Mouse (Mus musculus) limb, embryonic 14.5 days (tissue): ENCODE results near the gene Gm44503. TPM values are rescaled to one million over a fixed set of nuclear protein-coding genes. Genes with fewer than 3 reads are reported as not detected.

Source experiments
- ATAC-seq: fragments of 200-750 bp; cut with Nextera tagmentation; 2 replicates; pipeline ENCODE4 v1.8.0; 2017; ENCODE audit warnings: low read depth, moderate number of reproducible peaks, moderate TSS enrichment; ENCODE audit not compliant: low FRiP score
- DNase-seq: peaks from one replicate; pipeline ENCODE4 v3.0.0-alpha.2; 2015; ENCODE audit warnings: low spot score
- H3K27ac ChIP-seq: fragments of 300-500 bp; sonication (generic); replicated peaks from 2 replicates; pipeline ENCODE4 v1.5.1; 2014; ENCODE audit warnings: low read depth, mild to moderate bottlenecking, low read length, moderate library complexity, mixed read lengths
- H3K27me3 ChIP-seq: fragments of 300-500 bp; sonication (generic); 2 replicates; pipeline ENCODE4 v1.6.1; 2014; ENCODE audit warnings: low read length, mixed read lengths; ENCODE audit not compliant: control insufficient read depth, insufficient read depth
- H3K36me3 ChIP-seq: fragments of 300-500 bp; sonication (generic); 2 replicates; pipeline ENCODE4 v1.6.1; 2014; ENCODE audit warnings: mild to moderate bottlenecking, low read length, moderate library complexity, mixed read lengths; ENCODE audit not compliant: control insufficient read depth, insufficient read depth
- H3K4me1 ChIP-seq: fragments of 300-500 bp; sonication (generic); 2 replicates; pipeline ENCODE4 v1.6.1; 2014; ENCODE audit warnings: antibody characterized with exemption, low read length, mixed read lengths; ENCODE audit not compliant: control insufficient read depth, insufficient read depth
- H3K4me2 ChIP-seq: fragments of 300-500 bp; sonication (generic); replicated peaks from 2 replicates; pipeline ENCODE4 v1.6.1; 2014; ENCODE audit warnings: low read depth, mild to moderate bottlenecking, low read length, moderate library complexity; ENCODE audit not compliant: severe bottlenecking
- H3K4me3 ChIP-seq: fragments of 300-500 bp; sonication (generic); replicated peaks from 2 replicates; pipeline ENCODE4 v1.5.1; 2014; ENCODE audit warnings: low read length
- H3K9ac ChIP-seq: fragments of 300-500 bp; sonication (generic); 2 replicates; pipeline ENCODE4 v1.6.1; 2014; ENCODE audit warnings: mild to moderate bottlenecking, low read depth, low read length, moderate library complexity; ENCODE audit not compliant: severe bottlenecking
- H3K9me3 ChIP-seq: fragments of 300-500 bp; sonication (generic); 2 replicates; pipeline ENCODE4 v1.6.1; 2016; ENCODE audit warnings: low read length; ENCODE audit not compliant: control insufficient read depth
- POLR2A ChIP-seq: fragments of 200-500 bp; IDR thresholded peaks from 2 replicates; pipeline ENCODE4 v1.8.0; 2012; ENCODE audit warnings: inconsistent platforms, mild to moderate bottlenecking, moderate library complexity, borderline replicate concordance; ENCODE audit not compliant: insufficient read depth, insufficient read length; ENCODE audit errors: extremely low read depth
- WGBS: fragments of 180-500 bp; shearing (Covaris S2); extraction: QIAGEN DNeasy Blood & Tissue Kit; methylation state at CpG from one replicate; pipeline ENCODE4 v1.1.7; 2014; 5-methylcytosine and 5-hydroxymethylcytosine counted together
- polyA plus RNA-seq, 2 experiments: library from polyadenylated mRNA; depleted of rRNA in 1 of 2; stranded (reverse) in 1 of 2; unstranded in 1 of 2; fragments of >200 nt; fragmentation: Nextera tagmentation in 1 of 2; extraction: Ambion mirVana in 1 of 2; gene quantifications; 2 replicates each; pipeline versions ENCODE4 v1.2.1 to v1.2.3; 2012 to 2014

Gm44503 gene
- polyA plus RNA-seq, 2 experiments: not detected

- no peak for TF ChIP-seq POLR2A
- WGBS: 91% methylated on average over 4 of the region's 4 CpGs
- no peaks in the 10 kb centered on the region for H3K4me1 ChIP-seq
These were observed 54.0 kb downstream of the Gm44503 start for GRCm38 (mm10) chr9:73012629-73013028.

GRCm38 (mm10) chr9:73014724-73015123, 56.1 kb downstream of the Gm44503 start:
- Histone ChIP-seq H3K9ac (no peak overlapping the region), H3K4me3 (no peak overlapping the region), H3K36me3 (peaks cover 84% of the 10 kb centered on the region), H3K4me1 (no peaks in the 10 kb centered on the region), H3K4me2 (no peak overlapping the region), H3K27me3 (no peaks in the 10 kb centered on the region), H3K9me3 (no peaks in the 10 kb centered on the region), H3K27ac (no peak overlapping the region)
- DNase-seq (no peak), ATAC-seq (no peak)
- 76% methylated on average over 13 of the region's 13 CpGs for WGBS
- TF ChIP-seq POLR2A: no peak

More at GRCm38 (mm10) chr9:73012629-73013028, 54.0 kb downstream of the Gm44503 start:
- Histone ChIP-seq H3K9me3 (no peaks in the 10 kb centered on the region), H3K27ac (no peak overlapping the region), H3K36me3 (peaks cover 64% of the 10 kb centered on the region), H3K4me3 (no peak overlapping the region), H3K27me3 (no peaks in the 10 kb centered on the region), H3K4me2 (no peak overlapping the region), H3K9ac (no peak overlapping the region)
- ATAC-seq: no peak
- DNase-seq: no peak

GRCm38 (mm10) chr9:73019841-73020240, 61.2 kb downstream of the Gm44503 start:
- no peaks in the 10 kb centered on the region for H3K4me1 ChIP-seq
- DNase-seq: no peak
- peaks cover 71% of the 10 kb centered on the region for H3K36me3 ChIP-seq
- ATAC-seq: no peak
- no peaks in the 10 kb centered on the region for H3K27me3 ChIP-seq
- H3K9ac ChIP-seq: no peak overlapping the region
- no peak overlapping the region for H3K27ac ChIP-seq
- no peaks in the 10 kb centered on the region for H3K9me3 ChIP-seq
- 94% methylated on average over 10 of the region's 10 CpGs for WGBS
- no peak overlapping the region for H3K4me3 ChIP-seq
- H3K4me2 ChIP-seq: no peak overlapping the region
- no peak for TF ChIP-seq POLR2A

- no peaks in the 10 kb centered on the region for H3K9me3 ChIP-seq
- H3K27ac ChIP-seq: no peak overlapping the region
- WGBS: 93% methylated on average over 5 of the region's 5 CpGs
- no peak overlapping the region for H3K4me3 ChIP-seq
- H3K4me1 ChIP-seq: no peaks in the 10 kb centered on the region
- ATAC-seq: no peak
- TF ChIP-seq POLR2A: no peak
- no peak overlapping the region for H3K4me2 ChIP-seq
- peaks cover 65% of the 10 kb centered on the region for H3K36me3 ChIP-seq
- H3K27me3 ChIP-seq: no peaks in the 10 kb centered on the region
- DNase-seq: no peak
- no peak overlapping the region for H3K9ac ChIP-seq
These were observed 62.0 kb downstream of the Gm44503 start for GRCm38 (mm10) chr9:73020566-73021097.

- DNase-seq: no peak
- Histone ChIP-seq H3K27ac (no peak overlapping the region), H3K4me1 (no peaks in the 10 kb centered on the region), H3K4me3 (peak overlapping the region; percentile 16), H3K9me3 (no peaks in the 10 kb centered on the region), H3K4me2 (peak overlapping the region; percentile 35; the same call in 1 of the 2 replicates), H3K36me3 (peaks cover 31% of the 10 kb centered on the region), H3K9ac (peak overlapping the region; percentile 16; the same call in 1 of the 2 replicates), H3K27me3 (no peaks in the 10 kb centered on the region)
- ATAC-seq: peak; percentile 55; the same call in 1 of the 2 replicates
- WGBS: 26% methylated on average over 16 of the region's 17 CpGs
- TF ChIP-seq POLR2A: no peak
These were observed 67.4 kb downstream of the Gm44503 start for GRCm38 (mm10) chr9:73025818-73026636.
